Mouse (Mus musculus) lung, adult 2 months (tissue): ENCODE measurements around the gene Pdgfb. TPM values are rescaled to one million over a fixed set of nuclear protein-coding genes. Genes with fewer than 3 reads are reported as not detected.

ENCODE experiments used
- DNase-seq: peaks from one replicate; pipeline ENCODE4 v3.0.0; 2022
- H3K4me1 ChIP-seq: fragments of 200-500 bp; 2 replicates; pipeline ENCODE4 v1.6.1; 2011; ENCODE audit warnings: low read length; ENCODE audit not compliant: control insufficient read depth, insufficient read depth
- H3K4me3 ChIP-seq: fragments of 200-500 bp; replicated peaks from 2 replicates; pipeline ENCODE3; 2011; ENCODE audit warnings: low read depth, mild to moderate bottlenecking, control low read depth, low read length; ENCODE audit errors: extremely low read depth
- CTCF ChIP-seq: fragments of 200-500 bp; IDR thresholded peaks from 2 replicates; pipeline ENCODE4 v1.5.1; 2011; ENCODE audit warnings: mild to moderate bottlenecking, low read length, control low read depth; ENCODE audit not compliant: insufficient read depth
- POLR2A ChIP-seq: fragments of 200-500 bp; IDR thresholded peaks from 2 replicates; pipeline ENCODE4 v1.6.1; 2011; ENCODE audit warnings: low read depth, mild to moderate bottlenecking, control low read depth, low read length, borderline replicate concordance; ENCODE audit errors: extremely low read depth
- WGBS: fragments of 180-500 bp; shearing (Covaris S2); methylation state at CpG from one replicate; pipeline ENCODE4 v1.1.7; 2018; 5-methylcytosine and 5-hydroxymethylcytosine counted together
- polyA plus RNA-seq: library from polyadenylated mRNA; depleted of rRNA; stranded (reverse); fragments of >200 nt; gene quantifications from 2 replicates; pipeline ENCODE4 v1.2.3, GENCODE M21; 2012; rRNA removed

Pdgfb gene
- 138 and 155 TPM in 2 replicates for polyA plus RNA-seq

GRCm38 (mm10) chr15:80014321-80015210, at the start of gene Pdgfb:
TSS of gene Pdgfb (minus strand) at chr15:80014977.
- TF ChIP-seq POLR2A, result peak; percentile 100
- TF ChIP-seq CTCF, result no peak
- peak; percentile 84 for DNase-seq
- Histone ChIP-seq H3K4me3 (peak within 1 kb of the TSS; percentile 75), H3K4me1 (peaks cover 10% of the 10 kb centered on the region)
- WGBS, result under 1% methylated on average over 60 of the region's 60 CpGs

- no peak overlapping the region for H3K4me3 ChIP-seq
- no peak for DNase-seq
- H3K4me1 ChIP-seq, result no peaks in the 10 kb centered on the region
- TF ChIP-seq CTCF (no peak), POLR2A (no peak)
- 48% methylated on average over 5 of the region's 5 CpGs for WGBS
These were observed 48.0 kb upstream of the Pdgfb start for GRCm38 (mm10) chr15:80062821-80063220.

GRCm38 (mm10) chr15:80062339-80062738, 47.6 kb upstream of the Pdgfb start:
- no peak for DNase-seq
- WGBS, result 55% methylated on average over 8 of the region's 9 CpGs
- Histone ChIP-seq H3K4me1 (no peaks in the 10 kb centered on the region), H3K4me3 (no peak overlapping the region)
- TF ChIP-seq CTCF, result no peak
- no peak for TF ChIP-seq POLR2A

- TF ChIP-seq CTCF (no peak), POLR2A (no peak)
- 74% methylated on average over 4 of the region's 4 CpGs for WGBS
- DNase-seq, result no peak
- Histone ChIP-seq H3K4me1 (no peaks in the 10 kb centered on the region), H3K4me3 (no peak overlapping the region)
These were observed 46.3 kb upstream of the Pdgfb start for GRCm38 (mm10) chr15:80061071-80061550.

- Histone ChIP-seq H3K4me1 (no peaks in the 10 kb centered on the region), H3K4me3 (no peak overlapping the region)
- TF ChIP-seq POLR2A (no peak), CTCF (no peak)
- no peak for DNase-seq
- 91% methylated on average over 8 of the region's 8 CpGs for WGBS
These were observed 45.7 kb upstream of the Pdgfb start for GRCm38 (mm10) chr15:80060356-80061070.

GRCm38 (mm10) chr15:80059606-80060005, 44.8 kb upstream of the Pdgfb start:
- no peak for DNase-seq
- H3K4me1 ChIP-seq, result no peaks in the 10 kb centered on the region
- TF ChIP-seq POLR2A, result no peak
- no peak for TF ChIP-seq CTCF
- 71% methylated on average over 7 of the region's 7 CpGs for WGBS
- no peak overlapping the region for H3K4me3 ChIP-seq

GRCm38 (mm10) chr15:80058151-80058550, 43.4 kb upstream of the Pdgfb start:
- H3K4me3 ChIP-seq, result no peak overlapping the region
- DNase-seq, result no peak
- TF ChIP-seq POLR2A (no peak), CTCF (no peak)
- peaks cover 6% of the 10 kb centered on the region; the same call in 1 of the 2 replicates for H3K4me1 ChIP-seq
- 88% methylated on average over 7 of the region's 7 CpGs for WGBS

- H3K4me1 ChIP-seq, result peaks cover 9% of the 10 kb centered on the region; the same call in 1 of the 2 replicates
- TF ChIP-seq POLR2A, result no peak
- TF ChIP-seq CTCF, result no peak
- peak; percentile 49 for DNase-seq
- no peak overlapping the region for H3K4me3 ChIP-seq
- 70% methylated on average over 7 of the region's 7 CpGs for WGBS
These were observed 39.4 kb upstream of the Pdgfb start for GRCm38 (mm10) chr15:80054034-80054710.

- WGBS, result 52% methylated on average over 8 of the region's 8 CpGs
- Histone ChIP-seq H3K4me1 (peaks cover 9% of the 10 kb centered on the region; the same call in 1 of the 2 replicates), H3K4me3 (no peak overlapping the region)
- TF ChIP-seq POLR2A (no peak), CTCF (peak; percentile 40; the same call in 1 of the 2 replicates)
- no peak for DNase-seq
These were observed 38.7 kb upstream of the Pdgfb start for GRCm38 (mm10) chr15:80053381-80054033.
